Mouse (Mus musculus) heart, adult 18-20 months (tissue): ENCODE data around the gene Scpep1. TPM values are rescaled to one million over a fixed set of nuclear protein-coding genes. Genes with fewer than 3 reads are reported as not detected.
A peak's percentile ranks its signal among the peaks of the same experiment; 100 is the strongest.
"Not testable (repeated sequence)": the region's sequence is repeated elsewhere in the genome, so short reads cannot be mapped to it uniquely, and the experiment has no call there.

Experiments
- DNase-seq, 2 experiments: peaks; one replicate each; pipeline ENCODE4 v3.0.0; 2021 to 2022; ENCODE audit warnings: mixed read lengths in 1 of 2
- long read RNA-seq, 2 experiments: library from polyadenylated mRNA; stranded (forward); transcript quantifications; one replicate each; pipeline ENCODE4 v2.0.0; 2021
- total RNA-seq, 2 experiments: library from RNA; stranded (reverse); gene quantifications; 2 replicates each; pipeline ENCODE4 v1.2.3; 2021

Scpep1 gene
- 10 to 100 TPM; 13.1 to 17.2 TPM for total RNA-seq
- long read RNA-seq, experiment 1, transcript Scpep1-201 (13 exons, 2,097 nt), result major isoform, 21 of 22 reads
- long read RNA-seq, experiment 1, partial matches to known transcripts, result 0 of 22 reads
- long read RNA-seq, experiment 1, other reads (novel, unspliced or antisense), result 1 of 22 reads
- long read RNA-seq, experiment 2, transcript Scpep1-201 (13 exons, 2,097 nt), result major isoform, 8 of 10 reads
- long read RNA-seq, experiment 2, partial matches to known transcripts, result 1 of 10 reads
- long read RNA-seq, experiment 2, other reads (novel, unspliced or antisense), result 1 of 10 reads

DNA sequence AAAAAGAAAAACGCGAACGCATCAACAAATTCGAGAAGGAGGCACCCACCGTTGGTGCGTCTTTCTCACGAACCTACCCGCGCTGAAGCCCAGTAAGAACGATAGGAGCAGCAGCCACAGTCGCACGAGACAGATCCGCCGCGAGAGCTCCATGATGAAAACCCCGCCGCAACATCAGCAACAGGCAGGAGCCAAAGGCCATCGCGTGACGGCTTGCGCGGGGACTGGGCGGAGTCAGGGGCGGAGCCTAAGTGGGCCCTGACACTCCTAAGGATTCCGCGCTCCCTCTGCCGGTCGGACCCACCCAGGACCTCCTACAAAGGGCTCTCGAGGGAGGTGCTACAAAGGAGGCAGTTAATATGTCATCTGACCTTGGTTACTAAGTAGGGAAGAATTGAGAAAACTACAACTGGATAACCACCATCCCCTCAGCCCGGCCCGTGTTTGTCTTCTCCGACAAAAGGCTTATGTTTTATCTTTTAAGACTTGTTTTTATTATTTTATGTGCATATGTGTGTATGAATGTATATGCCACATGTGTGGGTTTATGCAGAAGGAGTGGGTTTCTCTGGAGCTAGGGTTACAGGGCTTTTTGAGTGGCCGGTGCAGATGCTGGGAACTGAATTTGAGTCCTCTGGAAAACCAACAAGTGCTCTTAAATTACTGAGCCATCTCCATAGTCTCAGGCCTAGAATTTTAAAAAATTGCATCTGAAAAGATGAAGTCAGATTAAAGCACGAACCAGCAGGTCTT, at the start of gene Scpep1:
Gene Scpep1, minus strand, starts transcription at position 249 of the 753 bp plus-strand sequence.
- DNase-seq, result peak; percentile 98 to 99

DNA sequence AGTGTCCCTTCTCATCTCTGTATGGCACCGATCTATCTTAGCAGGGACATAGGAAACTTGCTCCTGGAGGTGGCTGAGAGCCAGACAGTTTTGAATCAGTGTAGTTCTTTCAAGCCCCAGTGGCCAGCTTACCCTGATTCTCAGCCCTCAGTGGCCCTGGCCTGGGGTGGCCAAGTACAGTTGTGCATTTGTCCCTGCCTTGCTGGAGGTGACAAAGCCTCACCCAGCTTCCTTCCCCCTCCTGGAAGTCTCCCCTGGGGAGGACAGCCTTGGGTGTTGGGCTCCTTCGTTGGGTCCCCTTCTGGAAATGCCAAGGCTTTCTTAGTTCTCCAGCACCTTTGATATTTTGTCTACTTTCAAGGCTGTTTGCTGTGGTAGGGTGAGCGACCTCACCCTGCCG, 48.5 kb upstream of the Scpep1 start:
- DNase-seq, result peak in 1 of 2 experiments; percentile 36

DNA sequence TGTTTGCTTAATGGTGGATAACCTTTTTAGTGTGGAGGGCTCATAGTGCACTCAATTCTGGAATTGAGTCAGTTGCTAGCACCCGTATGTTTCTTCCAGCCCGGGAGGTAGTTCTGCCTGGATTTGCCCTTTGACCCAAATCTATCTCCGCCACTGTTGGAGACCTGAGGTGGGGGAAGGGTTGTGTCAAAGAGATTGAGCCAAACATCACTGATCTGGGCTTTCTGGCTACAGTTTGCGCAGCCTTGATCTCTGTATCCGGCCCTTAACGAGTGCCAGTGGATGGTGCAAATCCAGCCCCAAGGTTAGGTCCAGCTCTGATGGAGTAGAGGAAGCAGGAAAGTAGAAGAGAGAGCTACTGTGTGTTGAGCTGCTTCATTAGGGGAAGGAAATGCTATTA, 47.8 kb upstream of the Scpep1 start:
- DNase-seq, result peak; percentile 39 to 40

DNA sequence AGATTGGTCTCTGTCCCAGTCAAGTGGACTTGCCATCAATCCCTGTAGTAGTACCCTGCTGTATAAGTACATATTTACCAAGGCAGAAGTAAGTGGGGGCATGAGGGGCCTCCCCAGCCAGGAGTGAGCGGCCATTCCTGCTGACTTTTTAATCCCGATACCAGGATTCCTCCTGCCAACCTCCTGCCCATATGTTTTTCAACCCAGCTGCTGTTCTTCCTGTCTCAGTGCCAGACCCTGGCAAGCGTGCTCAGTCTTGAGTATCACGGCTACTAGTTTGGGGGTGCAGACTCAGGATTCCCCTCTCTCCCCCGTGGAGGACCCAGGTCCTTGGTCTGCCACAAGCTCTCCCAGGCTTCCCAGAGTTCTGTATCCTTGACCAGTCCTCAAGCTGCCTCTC, 47.4 kb upstream of the Scpep1 start:
- peak in 1 of 2 experiments; percentile 44 for DNase-seq

DNA sequence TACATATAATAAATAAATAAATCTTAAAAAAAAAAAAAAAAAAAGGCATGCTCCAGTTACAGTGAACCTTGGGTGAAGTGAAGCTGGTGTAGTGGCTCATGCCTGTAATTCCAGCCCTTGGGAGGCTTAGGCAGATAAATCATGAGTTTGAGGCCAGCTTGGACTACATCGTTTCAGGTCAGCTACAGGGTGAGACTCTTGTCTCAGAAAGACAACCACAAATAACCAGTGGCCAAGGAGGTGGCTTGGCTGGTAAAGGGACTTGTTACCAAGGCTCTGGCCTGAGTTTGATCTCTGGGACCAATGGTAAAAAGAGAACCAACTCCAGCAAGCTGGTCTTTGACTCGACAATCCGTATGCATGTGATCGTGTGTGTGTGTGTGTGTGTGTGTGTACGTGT, 46.8 kb upstream of the Scpep1 start:
- DNase-seq, result no peak

DNA sequence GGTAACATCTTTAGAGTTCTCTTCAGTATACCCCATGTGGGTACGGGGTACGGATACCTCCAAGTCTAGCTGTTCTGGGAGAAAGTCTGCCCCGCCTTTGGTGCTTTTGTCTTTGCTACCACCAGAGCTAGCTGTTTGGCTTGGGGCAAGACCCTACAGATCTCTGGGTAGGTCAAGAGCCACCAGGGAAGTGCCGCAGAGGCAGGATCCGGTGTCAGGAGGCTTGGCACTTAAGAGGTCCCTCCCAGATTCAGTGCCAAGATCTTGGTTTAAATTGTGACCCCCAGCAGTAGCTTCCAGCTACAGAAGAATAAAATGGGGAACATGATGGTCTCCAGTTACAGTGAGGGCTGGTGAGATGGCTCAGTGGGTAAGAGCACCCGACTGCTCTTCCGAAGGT, 46.3 kb upstream of the Scpep1 start:
- peak in 1 of 2 experiments; percentile 36 for DNase-seq

DNA sequence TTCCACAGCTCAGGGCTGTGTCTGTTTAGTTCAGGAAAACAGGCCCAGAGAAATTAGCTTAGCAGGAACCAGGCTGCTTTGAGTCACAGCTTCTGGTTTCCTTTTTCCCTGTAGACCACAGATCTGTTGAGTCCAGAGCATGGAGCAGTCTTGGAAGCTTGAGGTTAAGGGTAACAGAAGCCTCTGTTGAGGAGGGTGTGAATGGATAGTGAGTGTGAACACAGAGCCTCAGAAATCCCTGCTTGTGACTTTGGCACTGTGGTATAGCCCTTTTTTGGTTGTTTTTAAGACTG, 45.2 kb upstream of the Scpep1 start:
- peak; percentile 30 to 33 for DNase-seq

DNA sequence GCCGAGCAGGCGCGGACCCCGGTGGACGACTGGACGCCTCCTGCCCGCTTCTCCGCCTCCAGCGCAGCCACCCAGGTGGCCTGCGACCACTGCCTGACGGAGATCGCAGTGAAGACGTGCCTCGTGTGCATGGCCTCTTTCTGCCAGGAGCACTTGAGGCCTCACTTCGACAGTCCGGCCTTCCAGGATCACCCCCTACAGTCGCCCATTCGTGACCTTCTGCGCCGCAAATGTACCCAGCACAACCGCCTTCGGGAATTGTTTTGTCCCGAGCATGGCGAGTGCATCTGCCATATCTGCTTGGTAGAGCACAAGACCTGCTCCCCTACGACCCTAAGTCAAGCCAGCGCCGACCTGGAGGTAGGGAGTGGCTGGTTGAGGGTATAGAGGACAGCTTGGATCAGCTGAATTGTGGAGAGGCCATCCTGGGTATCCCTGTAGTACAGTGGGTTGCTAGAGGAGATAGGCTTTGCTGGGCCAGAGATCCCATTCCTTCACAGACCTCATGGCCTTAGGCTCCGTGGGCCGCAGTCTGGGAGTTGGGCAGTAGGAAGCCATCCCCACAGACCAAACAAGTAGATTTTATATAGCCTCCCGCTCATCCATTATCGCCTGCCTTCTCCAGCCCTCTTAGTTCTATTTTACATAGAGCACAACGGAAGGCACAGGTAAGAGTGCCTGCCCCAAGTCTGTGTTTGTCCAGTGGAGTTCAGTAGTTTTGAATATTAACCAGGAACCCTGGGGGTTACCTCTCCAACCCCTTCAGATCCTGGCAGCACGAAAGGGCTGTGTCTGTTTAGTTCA, 44.7 kb upstream of the Scpep1 start:
- peak in 1 of 2 experiments; percentile 57 for DNase-seq

DNA sequence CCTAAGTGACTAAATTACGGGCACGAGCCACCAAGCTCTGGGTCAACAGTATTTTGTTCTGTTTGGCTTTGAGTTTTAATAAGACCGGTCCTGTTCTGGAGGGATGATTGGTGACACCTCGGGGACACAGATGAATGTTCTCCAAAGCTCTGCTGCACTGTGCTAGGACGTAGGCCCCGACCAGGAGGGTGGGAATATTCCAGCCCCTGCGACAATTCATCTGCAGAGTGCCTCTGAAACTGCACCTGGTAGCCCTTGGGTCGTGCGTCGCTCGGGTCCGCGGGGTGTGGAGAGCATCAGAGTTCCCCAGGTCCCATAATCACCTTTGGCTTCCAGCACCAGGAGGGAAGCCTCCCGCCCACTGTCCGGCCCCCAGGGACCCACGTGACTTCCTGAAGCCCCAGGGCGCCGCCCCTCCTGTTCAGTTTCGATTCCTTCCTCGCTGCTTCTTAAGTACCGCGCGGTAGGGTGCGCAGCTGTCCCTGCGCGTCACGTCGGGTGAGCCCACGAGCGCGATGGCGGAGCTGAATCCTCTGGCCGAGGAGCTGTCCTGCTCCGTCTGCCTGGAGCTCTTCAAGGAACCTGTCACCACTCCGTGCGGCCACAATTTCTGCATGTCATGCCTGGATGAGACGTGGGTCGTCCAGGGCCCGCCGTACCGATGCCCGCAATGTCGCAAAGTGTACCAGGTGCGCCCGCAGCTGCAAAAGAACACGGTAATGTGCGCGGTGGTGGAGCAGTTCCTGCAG, 43.9 kb upstream of the Scpep1 start, which contains the start of gene Trim25:
Gene Trim25, plus strand, starts transcription at position 403 of the 749 bp plus-strand sequence.
- peak; percentile 97 to 98 for DNase-seq

DNA sequence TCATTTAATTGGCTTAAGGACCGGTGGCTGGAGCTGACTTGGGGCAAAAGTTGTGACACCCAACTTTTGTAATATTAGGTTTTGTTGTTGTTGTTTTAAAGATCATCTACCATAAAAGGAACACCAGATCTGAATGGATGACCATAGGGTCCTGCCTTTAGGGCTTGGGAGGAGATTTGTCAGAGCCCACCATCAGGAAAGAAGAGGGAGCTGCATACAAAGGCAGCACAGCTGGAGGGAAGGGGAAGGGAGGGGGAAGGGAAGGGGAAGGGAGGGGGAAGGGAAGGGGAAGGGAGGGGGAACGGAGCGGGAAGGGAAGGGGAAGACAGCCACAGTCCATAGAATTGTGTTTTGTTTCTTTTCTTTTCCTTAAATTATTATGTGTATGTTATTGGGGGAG, 43.1 kb upstream of the Scpep1 start:
- DNase-seq, result no peak

DNA sequence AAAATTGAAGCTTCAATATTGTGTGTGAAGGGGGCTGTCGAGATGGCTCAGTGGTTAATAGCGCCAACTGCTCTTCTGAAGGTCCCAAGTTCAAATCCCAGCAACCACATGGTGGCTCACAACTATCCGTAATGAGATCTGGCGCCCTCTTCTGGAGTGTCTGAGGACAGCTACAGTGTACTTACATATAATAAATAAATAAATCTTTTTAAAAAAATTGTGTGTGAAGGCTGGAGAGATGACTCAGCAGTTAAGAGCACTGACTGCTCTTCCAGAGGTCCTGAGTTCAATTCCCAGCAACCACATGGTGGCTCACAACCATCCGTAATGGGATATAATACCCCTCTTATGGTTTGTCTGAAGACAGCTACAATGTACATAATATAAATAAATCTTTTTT, 42.1 kb upstream of the Scpep1 start:
- DNase-seq, result not testable (repeated sequence)

DNA sequence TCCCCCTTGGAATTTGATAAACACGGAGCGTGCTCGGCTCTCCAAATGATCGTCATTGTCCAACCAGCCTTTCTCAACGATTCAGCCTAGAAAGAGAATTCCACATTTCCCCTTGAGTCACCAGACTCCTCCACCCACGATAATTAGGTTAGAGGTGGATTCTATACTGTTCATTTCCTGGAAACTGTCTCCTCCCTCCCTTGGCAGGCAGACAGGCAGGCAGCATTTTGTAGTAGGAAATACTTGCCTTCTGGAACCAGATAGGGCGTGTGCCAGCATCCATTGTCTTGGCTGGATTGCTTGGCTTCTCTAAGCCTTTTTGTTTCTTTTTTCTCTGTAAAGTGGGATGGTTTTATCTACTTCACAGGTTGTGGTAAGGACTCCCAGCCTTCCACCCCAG, 41.2 kb upstream of the Scpep1 start:
- DNase-seq, result peak; percentile 65 to 84

DNA sequence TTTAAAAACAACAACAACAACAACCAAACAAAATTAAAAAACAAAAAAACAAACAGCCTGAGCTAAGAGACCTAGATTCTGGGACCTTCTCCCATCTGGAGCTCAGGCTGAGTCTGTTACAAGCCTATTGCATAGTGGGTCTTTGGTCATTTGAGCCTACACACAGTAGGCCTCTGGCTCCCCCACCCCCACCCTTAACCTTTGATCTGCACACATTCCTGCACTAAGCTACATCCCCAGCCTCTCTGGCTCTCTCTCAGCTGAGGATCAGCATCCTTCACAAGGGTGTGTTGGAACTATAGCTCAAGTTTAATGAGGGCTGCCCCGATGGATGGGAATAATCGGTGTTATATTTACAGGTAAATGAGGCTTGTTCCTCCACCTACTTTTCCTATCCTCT, 40.4 kb upstream of the Scpep1 start:
- no peak for DNase-seq

DNA sequence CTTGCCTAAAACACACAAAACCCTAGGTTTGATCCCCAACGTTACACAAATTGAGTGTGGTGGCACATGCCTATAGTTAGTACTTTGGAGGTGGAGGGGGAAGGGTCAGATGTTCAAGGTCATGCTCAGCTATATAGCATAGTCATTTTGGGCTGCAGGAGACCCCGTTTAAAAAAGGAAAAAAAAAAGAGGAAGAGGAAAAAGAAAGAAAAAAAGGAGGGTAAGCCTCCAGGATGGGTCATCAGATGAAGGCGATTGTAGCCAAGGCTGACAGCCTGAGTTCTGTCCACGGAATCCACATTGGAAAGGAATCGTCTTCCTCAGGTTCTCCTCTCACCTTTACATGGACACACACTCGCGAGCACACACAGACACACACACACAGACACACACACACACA, 39.2 kb upstream of the Scpep1 start:
- no peak for DNase-seq

DNA sequence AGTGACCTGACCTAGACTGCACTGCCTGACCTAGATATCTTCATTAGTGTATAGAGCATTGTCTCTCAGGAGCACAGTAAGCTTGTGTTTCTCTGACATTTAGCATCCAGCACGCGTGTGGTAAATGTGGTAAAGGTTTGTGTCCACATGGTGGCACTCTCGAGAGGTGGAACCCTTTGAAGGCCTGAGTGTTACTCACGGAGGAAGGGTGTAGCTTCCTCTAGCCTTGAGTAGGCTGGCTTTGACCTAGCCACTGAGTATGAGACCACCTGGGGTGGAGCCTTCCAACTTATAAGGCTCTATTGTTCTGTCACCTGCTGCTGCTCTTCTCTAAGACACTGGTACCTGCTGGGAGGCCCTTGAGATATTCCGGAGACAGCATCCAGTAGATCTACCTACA, 38.4 kb upstream of the Scpep1 start:
- peak; percentile 84 to 85 for DNase-seq

DNA sequence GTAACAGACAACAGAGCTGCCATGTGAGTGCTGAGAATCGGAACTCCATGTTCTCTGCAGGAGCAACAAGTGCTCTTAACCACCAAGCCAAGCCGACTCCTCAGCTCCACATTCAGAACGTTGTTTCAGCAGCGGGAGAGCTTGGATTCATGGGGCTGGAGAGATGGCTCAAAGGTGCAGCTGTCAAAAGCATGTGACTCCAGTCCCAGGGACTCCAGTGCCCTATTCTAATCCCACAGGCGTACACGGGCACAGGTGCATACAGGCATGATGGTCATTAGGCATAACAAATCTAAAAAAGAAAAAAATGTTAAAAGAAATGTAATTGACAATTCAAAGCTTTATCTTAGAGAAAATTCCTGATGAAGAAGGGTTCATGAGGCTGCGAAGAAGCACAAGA, 37.9 kb upstream of the Scpep1 start:
- no peak for DNase-seq

DNA sequence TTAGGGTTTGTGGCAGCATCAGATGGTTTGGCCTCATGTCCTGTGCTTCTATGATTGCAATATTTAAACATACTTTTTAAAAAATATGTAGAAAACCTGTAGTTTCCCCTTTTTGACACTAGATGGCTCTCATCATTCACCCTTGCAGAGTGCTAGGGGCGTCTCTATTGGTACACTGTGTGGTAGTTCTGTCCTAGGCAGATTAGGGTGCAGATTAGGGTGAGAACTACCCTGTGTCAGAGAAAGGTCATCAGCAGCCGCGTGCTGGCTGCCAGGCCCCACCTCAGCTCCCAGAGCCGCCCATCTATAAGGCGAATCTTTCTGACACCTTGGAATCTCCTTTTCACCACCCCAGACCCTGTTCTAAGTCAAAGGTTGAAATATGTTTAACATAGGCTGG, 34.3 kb upstream of the Scpep1 start:
- peak in 1 of 2 experiments; percentile 52 for DNase-seq

DNA sequence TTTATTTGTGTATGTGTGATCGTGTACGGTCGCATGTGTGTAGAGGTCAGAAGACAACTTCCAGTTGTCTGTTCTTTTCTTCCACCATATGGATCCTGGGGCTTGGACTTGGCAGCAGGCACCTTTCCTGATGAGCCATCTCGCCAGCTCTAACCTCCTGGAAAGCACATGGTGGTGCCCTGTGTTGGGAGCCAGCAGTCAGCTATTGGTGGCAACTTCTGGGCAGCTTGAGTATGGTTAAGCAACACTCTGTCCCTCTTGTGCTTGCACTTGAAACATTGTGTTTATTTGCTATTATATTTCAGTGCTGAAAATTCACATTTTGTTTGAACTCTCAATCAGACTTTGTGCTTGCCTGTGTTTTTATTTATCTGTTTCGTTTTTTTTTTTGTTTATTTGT, 33.7 kb upstream of the Scpep1 start:
- DNase-seq, result no peak

DNA sequence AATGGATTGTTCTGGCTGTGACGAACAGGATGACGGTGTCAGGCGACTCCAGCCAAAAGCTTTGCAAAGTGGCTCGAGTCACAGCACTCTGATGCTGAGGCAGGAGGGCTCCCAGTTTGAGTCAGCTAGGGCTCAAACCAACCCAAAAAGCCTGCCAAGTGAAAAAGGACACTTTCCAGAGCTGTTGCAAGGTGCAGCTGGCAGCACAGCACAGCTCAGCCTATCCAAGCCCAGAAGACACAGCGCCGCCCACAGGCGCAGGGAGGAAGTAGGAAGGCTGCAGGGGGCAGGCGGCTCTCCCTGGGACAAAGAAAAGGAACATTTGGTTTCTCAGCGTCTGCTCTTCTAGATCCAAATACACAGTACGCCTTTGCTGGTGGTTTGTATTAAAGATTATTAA, 31.4 kb upstream of the Scpep1 start:
- no peak for DNase-seq

DNA sequence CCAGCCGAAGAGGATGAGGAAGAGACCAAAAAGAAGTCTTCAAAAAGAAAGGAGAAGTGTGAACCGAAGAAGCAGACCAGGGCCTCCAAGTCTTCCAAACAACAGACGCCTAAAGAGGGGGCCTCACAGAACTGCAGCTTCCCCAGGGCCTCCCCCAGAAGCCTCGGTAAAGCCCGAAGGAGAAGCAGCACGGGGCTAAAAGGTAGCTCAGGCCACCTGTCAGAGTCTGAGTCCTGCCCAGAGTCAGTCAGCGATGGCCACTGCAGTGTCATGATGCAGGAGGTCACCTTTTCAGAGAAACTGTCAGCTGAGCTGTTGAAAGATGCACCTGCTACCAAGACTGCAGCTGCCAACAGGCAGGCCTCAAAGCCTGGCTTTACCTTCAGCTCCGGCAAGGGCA, 26.1 kb upstream of the Scpep1 start:
- DNase-seq, result no peak

DNA sequence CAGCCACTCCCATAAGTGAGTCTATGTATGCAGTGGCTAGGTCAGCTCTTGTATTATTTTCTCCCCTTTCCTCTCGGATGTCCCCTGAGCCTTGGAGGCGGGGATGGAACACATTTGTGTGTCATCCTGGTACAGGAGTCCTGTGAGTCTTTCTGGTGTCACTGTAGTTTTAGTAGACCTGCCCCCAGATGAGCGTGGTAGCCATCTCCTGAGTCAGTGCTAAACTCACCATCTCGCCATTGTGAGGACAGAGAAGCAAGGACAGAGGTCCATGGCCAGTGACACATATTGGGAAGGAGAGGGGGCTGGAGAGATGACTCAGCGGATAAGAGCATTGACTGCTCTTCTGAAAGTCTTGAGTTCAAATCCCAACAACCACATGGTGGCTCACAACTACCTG, 21.9 kb upstream of the Scpep1 start:
- no peak for DNase-seq

DNA sequence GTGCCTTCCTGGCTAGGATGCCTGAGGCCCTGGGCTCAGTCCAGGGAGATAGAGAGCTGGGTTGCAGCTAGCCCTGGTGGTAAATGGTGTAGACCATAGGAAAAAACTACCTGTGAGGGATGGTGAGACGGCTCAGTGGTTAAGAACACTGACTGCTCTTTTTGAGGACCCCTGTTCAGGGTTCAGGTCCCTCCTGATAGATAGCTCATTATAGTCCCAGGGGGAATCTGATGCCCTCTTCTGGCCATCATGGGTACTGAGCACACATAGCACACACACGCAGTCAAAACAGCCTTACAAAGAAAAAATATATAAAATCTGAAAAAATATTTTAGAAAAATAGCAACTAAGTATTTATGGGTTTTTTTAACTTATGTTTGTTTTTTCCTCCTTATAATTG, 21.1 kb upstream of the Scpep1 start:
- DNase-seq, result no peak
